Mouse (Mus musculus): ENCODE measurements at regions not wholly inside any gene's neighbourhood (a gene's known extent, or its start where the extent isn't known, plus 50 kb on each side); places are given as distances from the start of the nearest gene placed in this dataset.

DNA sequence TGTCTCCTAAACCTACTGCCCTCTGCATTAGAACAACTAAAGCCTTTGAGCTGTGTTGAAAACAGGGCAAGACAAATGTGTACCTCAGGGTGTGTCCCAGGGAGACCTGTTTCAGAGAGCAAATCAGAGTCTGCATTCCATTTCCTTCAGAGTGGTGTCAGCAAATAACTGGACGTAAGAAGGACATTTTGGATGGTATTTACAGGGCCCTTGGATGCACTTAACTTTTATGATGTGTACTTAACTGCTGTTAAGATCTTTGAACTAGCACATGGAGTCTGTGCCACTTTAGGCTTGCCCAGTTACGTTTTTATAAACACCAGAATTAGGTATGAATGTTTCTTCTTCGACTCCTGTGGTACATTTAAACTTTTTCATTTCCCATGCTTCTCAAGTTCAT is 123.0 kb upstream of the Mmadhc start:
- DNase-seq (ENCODE audit: low spot score in 2 of 2): no peak

DNA sequence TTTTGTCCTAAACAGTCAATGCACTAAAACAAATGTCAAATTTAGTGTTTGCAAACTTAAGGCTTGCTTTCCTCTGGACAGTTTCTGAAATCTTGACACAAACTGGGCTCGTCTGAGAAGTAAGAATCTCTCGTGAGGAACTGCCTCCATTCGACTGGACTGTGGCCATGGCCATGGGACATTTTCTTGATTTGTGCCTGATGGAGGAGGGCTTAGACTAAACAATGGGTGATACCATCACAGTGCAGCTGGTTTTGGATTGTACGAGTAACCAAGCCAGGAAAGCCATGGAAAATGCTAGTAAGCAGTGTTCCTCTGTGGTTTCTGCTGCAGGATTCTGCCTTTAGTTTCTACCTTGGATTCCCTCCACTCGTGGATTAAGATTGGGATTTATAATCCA is 121.0 kb upstream of the Mmadhc start:
- no peak for DNase-seq (ENCODE audit: low spot score in 2 of 2)

DNA sequence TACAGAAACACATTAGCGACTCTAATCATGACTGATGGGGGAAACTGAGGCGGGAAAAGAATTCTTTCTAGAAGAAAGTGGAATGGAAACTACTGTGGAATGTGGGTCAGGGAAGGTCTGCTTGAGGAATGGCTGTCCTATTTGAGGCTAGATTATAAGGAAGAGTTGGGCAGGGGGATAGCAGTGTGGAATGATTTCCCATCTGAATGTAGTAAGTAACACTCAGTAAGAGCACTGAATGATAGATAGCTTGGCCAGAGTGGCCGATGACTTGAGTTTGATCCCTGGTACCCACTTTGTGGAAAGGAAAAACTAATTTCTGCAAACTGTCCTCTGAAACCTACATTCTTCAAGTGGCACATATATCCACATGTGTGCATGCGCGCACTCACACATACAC is 120.5 kb upstream of the Mmadhc start:
- no peak for DNase-seq (ENCODE audit: low spot score in 2 of 2)

- no peak for DNase-seq (ENCODE audit: low spot score in 2 of 2)
Observed at GRCm38 (mm10) chr2:50416056-50416455, 119.5 kb upstream of the Mmadhc start.

GRCm38 (mm10) chr2:50405932-50406331 is 109.3 kb upstream of the Mmadhc start:
- no peak for DNase-seq (ENCODE audit: low spot score in 2 of 2)

- DNase-seq (ENCODE audit: low spot score in 2 of 2): no peak
Observed at GRCm38 (mm10) chr2:50403106-50403505, 106.5 kb upstream of the Mmadhc start.

- DNase-seq (ENCODE audit: low spot score in 2 of 2): no peak
Observed at GRCm38 (mm10) chr2:50398576-50398975, 102.0 kb upstream of the Mmadhc start.

DNA sequence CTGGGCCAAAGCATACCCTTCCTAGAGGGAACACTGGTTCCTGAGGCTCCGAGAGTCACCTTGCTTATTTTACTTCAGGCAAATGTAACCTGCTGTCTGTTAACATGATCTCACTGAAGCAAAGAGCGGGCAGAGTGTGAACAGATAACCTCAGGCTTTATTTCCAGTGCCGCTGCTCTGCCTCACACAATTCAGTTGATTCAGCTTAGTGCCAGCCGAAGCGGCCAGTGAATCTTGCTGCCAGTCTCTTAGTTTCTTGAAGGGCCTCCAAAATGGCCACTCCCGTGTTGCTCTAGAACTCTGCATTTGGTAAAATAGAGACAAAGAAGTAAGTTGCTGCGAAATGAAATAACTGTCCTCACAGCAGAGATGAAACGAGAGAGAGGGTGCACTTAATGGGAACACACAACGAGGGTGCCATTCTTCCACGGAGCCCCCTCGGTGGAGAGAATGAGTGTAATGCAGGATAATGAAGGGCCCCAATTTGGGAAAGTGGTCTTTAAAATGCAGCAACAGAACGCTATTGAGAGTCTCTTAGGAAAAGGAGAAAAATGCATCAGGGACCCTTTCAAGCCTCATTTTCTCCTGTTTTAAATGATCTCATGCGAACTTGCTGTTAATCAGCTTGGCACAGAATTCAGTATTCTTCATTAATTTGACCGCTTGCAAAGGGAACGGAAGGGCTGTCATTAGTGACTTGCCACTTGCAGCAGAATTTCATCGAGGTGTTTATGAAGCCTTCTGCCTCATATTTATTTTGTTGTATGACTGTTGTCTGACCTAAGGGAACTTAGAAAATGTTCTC is 81.2 kb upstream of the Mmadhc start:
- no peak for DNase-seq (ENCODE audit: low spot score in 2 of 2)

DNA sequence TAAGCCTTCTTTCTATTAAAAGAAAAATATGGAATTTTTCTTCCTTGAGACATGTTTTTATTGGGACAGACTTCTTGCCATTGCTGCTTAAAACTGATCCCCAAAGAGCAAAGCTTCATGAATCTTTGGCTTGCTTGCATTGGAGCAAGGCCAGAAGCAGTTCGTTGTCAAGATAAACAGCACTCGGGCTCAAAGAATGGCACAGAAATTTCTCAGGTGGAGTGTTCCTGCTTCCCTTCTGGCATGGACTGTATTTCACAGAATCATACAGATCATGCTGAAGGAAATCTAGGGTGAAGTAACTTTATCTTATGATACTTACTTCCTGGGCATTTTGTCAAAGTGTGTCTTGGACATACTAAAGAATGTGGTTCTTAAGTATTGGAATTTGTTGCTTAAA is 77.0 kb upstream of the Mmadhc start:
- DNase-seq (ENCODE audit: low spot score in 2 of 2): no peak

DNA sequence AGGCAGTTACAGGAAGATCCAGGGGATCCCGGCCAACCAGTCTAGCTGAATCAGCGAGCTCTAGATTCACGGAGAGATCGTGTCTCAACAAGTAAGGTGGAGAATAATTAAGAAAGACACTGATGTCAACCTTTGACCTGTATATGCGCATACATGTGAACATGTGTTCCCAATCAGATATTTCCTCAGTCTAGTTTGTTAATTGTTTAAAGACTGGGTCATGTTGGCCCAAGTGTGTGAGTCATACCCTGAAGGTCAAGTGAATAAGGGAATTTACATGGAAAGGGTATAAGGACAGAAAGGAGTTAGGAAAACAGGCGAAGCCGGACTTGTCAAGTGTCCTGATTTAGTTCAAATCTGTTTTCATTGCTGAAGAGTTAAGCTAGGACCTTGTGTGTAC is 76.4 kb upstream of the Mmadhc start:
- DNase-seq (ENCODE audit: low spot score in 2 of 2): no peak

DNA sequence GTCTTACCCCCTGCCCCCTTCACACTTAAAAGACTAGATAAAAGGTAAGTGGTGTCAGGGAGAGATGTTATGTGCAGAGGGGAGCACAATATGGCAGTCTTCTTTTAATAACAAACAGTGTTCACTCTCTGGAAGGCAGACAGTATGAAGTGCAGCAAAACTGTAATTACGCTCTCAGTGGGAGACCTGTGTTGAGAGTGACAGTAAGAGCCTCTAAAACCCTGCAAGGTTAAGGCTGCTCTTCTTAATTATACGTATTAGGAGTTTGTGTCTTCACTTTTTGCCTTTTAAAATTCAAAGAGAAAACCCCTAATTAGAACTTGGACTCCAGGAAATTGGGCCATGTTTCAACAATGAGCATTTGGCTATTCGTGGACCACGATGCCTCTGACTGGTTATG is 72.2 kb upstream of the Mmadhc start:
- DNase-seq (ENCODE audit: low spot score in 2 of 2): no peak

- no peak for DNase-seq (ENCODE audit: low spot score in 2 of 2)
Observed at GRCm38 (mm10) chr2:50368351-50368750, 71.8 kb upstream of the Mmadhc start.

- DNase-seq (ENCODE audit: low spot score in 2 of 2): no peak
Observed at GRCm38 (mm10) chr2:50365221-50365620, 68.6 kb upstream of the Mmadhc start.

- DNase-seq (ENCODE audit: low spot score in 2 of 2): no peak
Observed at GRCm38 (mm10) chr2:50356089-50356488, 59.5 kb upstream of the Mmadhc start.

DNA sequence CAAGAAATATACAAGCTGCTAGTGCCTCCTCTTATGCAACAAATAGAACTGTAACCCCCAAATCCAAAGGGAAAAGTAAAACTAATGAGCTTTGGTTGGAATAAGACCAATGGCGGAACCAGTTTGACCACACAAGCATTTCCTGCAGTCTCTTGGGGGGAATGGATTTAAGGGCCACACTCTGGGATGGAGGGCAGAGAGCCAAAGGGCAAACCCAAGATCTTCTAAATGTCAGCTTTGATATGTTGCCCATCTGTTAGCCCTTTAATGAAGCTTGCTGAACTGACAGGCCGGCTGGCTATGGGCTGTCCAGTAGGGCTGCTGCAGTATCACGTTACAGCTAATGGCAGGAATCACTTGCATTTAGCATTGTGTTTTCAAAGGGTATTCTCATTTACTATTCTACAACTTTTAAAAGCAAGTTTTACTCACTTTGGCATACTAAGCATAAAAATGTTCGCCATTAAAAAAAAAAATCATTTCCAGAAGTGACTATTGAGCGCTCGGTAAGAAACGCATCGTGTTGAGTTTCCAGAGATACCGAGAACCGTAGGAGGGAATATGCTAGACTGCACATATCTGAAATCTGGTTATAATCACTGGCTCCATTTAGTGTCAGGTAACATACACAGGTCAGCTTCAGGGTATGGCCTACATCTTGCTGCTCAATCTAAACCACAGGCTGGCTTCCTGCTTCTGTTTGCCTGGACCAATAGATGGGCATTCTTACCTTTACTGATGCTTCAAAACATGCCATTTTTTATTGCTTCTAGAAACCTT is 51.1 kb upstream of the Mmadhc start:
- no peak for DNase-seq (ENCODE audit: low spot score in 2 of 2)

Measured in right cerebral cortex, postnatal 36 days (tissue).